Mouse (Mus musculus) adrenal gland, adult (tissue): ENCODE data around the gene Sox4.

ENCODE experiments used
- DNase-seq, 2 experiments: peaks; one replicate each; pipeline ENCODE4 v3.0.0; 2022 to 2023; ENCODE audit warnings: low spot score in 1 of 2; ENCODE audit not compliant: inconsistent age in 2 of 2

Sox4 gene

GRCm38 (mm10) chr13:28947740-28948441, 5.6 kb downstream of the Sox4 start:
- DNase-seq, result no peak

- no peak for DNase-seq
Observed at GRCm38 (mm10) chr13:28946565-28947135, 6.9 kb downstream of the Sox4 start.

GRCm38 (mm10) chr13:28945681-28946080, 7.8 kb downstream of the Sox4 start:
- DNase-seq, result no peak

- DNase-seq, result no peak
Observed at GRCm38 (mm10) chr13:28942926-28943325, 10.6 kb downstream of the Sox4 start.

- DNase-seq, result no peak
Observed at GRCm38 (mm10) chr13:28941983-28942630, 11.4 kb downstream of the Sox4 start.

GRCm38 (mm10) chr13:28933375-28933774, 20.1 kb downstream of the Sox4 start:
- DNase-seq, result peak in 1 of 2 experiments; percentile 50

- DNase-seq, result peak in 1 of 2 experiments; percentile 51
Observed at GRCm38 (mm10) chr13:28931776-28932175, 21.7 kb downstream of the Sox4 start.

GRCm38 (mm10) chr13:28931266-28931665, 22.2 kb downstream of the Sox4 start:
- DNase-seq, result peak; percentile 46 to 64

GRCm38 (mm10) chr13:28930364-28930763, 23.1 kb downstream of the Sox4 start:
- no peak for DNase-seq

GRCm38 (mm10) chr13:28929936-28930335, 23.6 kb downstream of the Sox4 start:
- DNase-seq, result no peak

- no peak for DNase-seq
Observed at GRCm38 (mm10) chr13:28923136-28923535, 30.4 kb downstream of the Sox4 start.

- peak in 1 of 2 experiments; percentile 37 for DNase-seq
Observed at GRCm38 (mm10) chr13:28917379-28918250, 35.9 kb downstream of the Sox4 start.

GRCm38 (mm10) chr13:28913656-28914055, 39.9 kb downstream of the Sox4 start:
- DNase-seq, result no peak

GRCm38 (mm10) chr13:28906981-28907380, 46.5 kb downstream of the Sox4 start:
- DNase-seq, result no peak
